Mouse (Mus musculus) retina, postnatal 7 days (tissue): ENCODE measurements around the gene Dhdds.

ENCODE experiments used
- DNase-seq: peaks from one replicate; pipeline ENCODE4 v3.0.0-alpha.2; 2012; ENCODE audit warnings: low read depth, low spot score

Dhdds gene

GRCm38 (mm10) chr4:133958884-133959283 lies 41.8 kb downstream of the Dhdds start:
- no peak for DNase-seq

- no peak for DNase-seq
These were observed 44.4 kb downstream of the Dhdds start for GRCm38 (mm10) chr4:133956358-133956757.

GRCm38 (mm10) chr4:133946736-133947135 lies 54.0 kb downstream of the Dhdds start:
- no peak for DNase-seq

GRCm38 (mm10) chr4:133943791-133944190 lies 56.9 kb downstream of the Dhdds start:
- DNase-seq: no peak

GRCm38 (mm10) chr4:133942679-133943078 lies 58.0 kb downstream of the Dhdds start:
- no peak for DNase-seq

GRCm38 (mm10) chr4:133941576-133941975 lies 59.1 kb downstream of the Dhdds start:
- DNase-seq: no peak

- DNase-seq: no peak
These were observed 60.1 kb downstream of the Dhdds start for GRCm38 (mm10) chr4:133940386-133941260.

- no peak for DNase-seq
These were observed 62.6 kb downstream of the Dhdds start for GRCm38 (mm10) chr4:133938077-133938476.

GRCm38 (mm10) chr4:133931785-133932184 lies 68.9 kb downstream of the Dhdds start:
- no peak for DNase-seq

- DNase-seq: no peak
These were observed 69.4 kb downstream of the Dhdds start for GRCm38 (mm10) chr4:133931349-133931748.

- no peak for DNase-seq
These were observed 71.4 kb downstream of the Dhdds start for GRCm38 (mm10) chr4:133929278-133929670.

GRCm38 (mm10) chr4:133928576-133929277 lies 72.0 kb downstream of the Dhdds start:
- no peak for DNase-seq

- DNase-seq: no peak
These were observed 75.5 kb downstream of the Dhdds start for GRCm38 (mm10) chr4:133925204-133925603.

- no peak for DNase-seq
These were observed 77.0 kb downstream of the Dhdds start for GRCm38 (mm10) chr4:133923743-133924142.
